Mouse (Mus musculus): ENCODE results near the gene Clmn. TPM values are rescaled to one million over a fixed set of nuclear protein-coding genes. Genes with fewer than 3 reads are reported as not detected.
"Not testable (repeated sequence)": the region's sequence is repeated elsewhere in the genome, so short reads cannot be mapped to it uniquely, and the experiment has no call there.

Clmn gene
- polyA plus RNA-seq, 1 experiment from 2014 or later: 2.9 TPM

GRCm38 (mm10) chr12:104830666-104831435, 34.0 kb downstream of the Clmn start:
- 75% methylated on average over 17 of the region's 17 CpGs for WGBS
- Histone ChIP-seq H3K4me3 (ENCODE audit: low read depth, low read length) (no peak overlapping the region), H3K27ac (ENCODE audit: low read depth, low read length) (no peak overlapping the region)

GRCm38 (mm10) chr12:104830283-104830639, 34.6 kb downstream of the Clmn start:
- ATAC-seq (ENCODE audit: insufficient read depth, low FRiP score, low TSS enrichment): no peak
- no peak overlapping the region for H3K4me2 ChIP-seq (ENCODE audit: low read depth)
- H3K36me3 ChIP-seq (ENCODE audit: control insufficient read depth, insufficient read depth, low read length): no peaks in the 10 kb centered on the region

More at GRCm38 (mm10) chr12:104830666-104831435, 34.0 kb downstream of the Clmn start:
- Histone ChIP-seq H3K27me3 (ENCODE audit: control insufficient read depth, insufficient read depth, low read length) (no peaks in the 10 kb centered on the region), H3K9me3 (ENCODE audit: control insufficient read depth, low read length) (no peaks in the 10 kb centered on the region), H3K9ac (ENCODE audit: low read length) (no peak overlapping the region), H3K4me2 (ENCODE audit: low read depth) (no peak overlapping the region), H3K36me3 (ENCODE audit: control insufficient read depth, insufficient read depth, low read length) (no peaks in the 10 kb centered on the region), H3K4me1 (ENCODE audit: control insufficient read depth, insufficient read depth, low read length) (no peaks in the 10 kb centered on the region)
- no peak for DNase-seq (ENCODE audit: low spot score)
- ATAC-seq (ENCODE audit: insufficient read depth, low FRiP score, low TSS enrichment): no peak

GRCm38 (mm10) chr12:104829596-104830282, 35.1 kb downstream of the Clmn start:
- no peaks in the 10 kb centered on the region for H3K36me3 ChIP-seq (ENCODE audit: control insufficient read depth, insufficient read depth, low read length)
- H3K27ac ChIP-seq (ENCODE audit: low read depth, low read length): no peak overlapping the region
- H3K4me3 ChIP-seq (ENCODE audit: low read depth, low read length): no peak overlapping the region
- no peak overlapping the region for H3K9ac ChIP-seq (ENCODE audit: low read length)
- 39% methylated on average over 6 of the region's 6 CpGs for WGBS
- peak; percentile 33 for DNase-seq (ENCODE audit: low spot score)
- H3K27me3 ChIP-seq (ENCODE audit: control insufficient read depth, insufficient read depth, low read length): no peaks in the 10 kb centered on the region
- no peak for ATAC-seq (ENCODE audit: insufficient read depth, low FRiP score, low TSS enrichment)
- H3K4me2 ChIP-seq (ENCODE audit: low read depth): no peak overlapping the region
- no peaks in the 10 kb centered on the region for H3K9me3 ChIP-seq (ENCODE audit: control insufficient read depth, low read length)
- no peaks in the 10 kb centered on the region for H3K4me1 ChIP-seq (ENCODE audit: control insufficient read depth, insufficient read depth, low read length)

More at GRCm38 (mm10) chr12:104830283-104830639, 34.6 kb downstream of the Clmn start:
- WGBS: 77% methylated on average over 7 of the region's 7 CpGs
- H3K9ac ChIP-seq (ENCODE audit: low read length): no peak overlapping the region
- DNase-seq (ENCODE audit: low spot score): no peak
- no peaks in the 10 kb centered on the region for H3K27me3 ChIP-seq (ENCODE audit: control insufficient read depth, insufficient read depth, low read length)
- no peaks in the 10 kb centered on the region for H3K9me3 ChIP-seq (ENCODE audit: control insufficient read depth, low read length)
- no peak overlapping the region for H3K4me3 ChIP-seq (ENCODE audit: low read depth, low read length)
- no peaks in the 10 kb centered on the region for H3K4me1 ChIP-seq (ENCODE audit: control insufficient read depth, insufficient read depth, low read length)
- no peak overlapping the region for H3K27ac ChIP-seq (ENCODE audit: low read depth, low read length)

GRCm38 (mm10) chr12:104828986-104829385, 35.9 kb downstream of the Clmn start:
- not testable (repeated sequence) for DNase-seq (ENCODE audit: low spot score)
- 89% methylated on average over 4 of the region's 4 CpGs for WGBS

GRCm38 (mm10) chr12:104827721-104828120, 37.2 kb downstream of the Clmn start:
- WGBS: 79% methylated on average over 6 of the region's 6 CpGs
- Histone ChIP-seq H3K9ac (ENCODE audit: low read length) (no peak overlapping the region; the same call in 1 of the 2 replicates), H3K4me1 (ENCODE audit: control insufficient read depth, insufficient read depth, low read length) (no peaks in the 10 kb centered on the region), H3K4me2 (ENCODE audit: low read depth) (no peak overlapping the region), H3K36me3 (ENCODE audit: control insufficient read depth, insufficient read depth, low read length) (no peaks in the 10 kb centered on the region), H3K27ac (ENCODE audit: low read depth, low read length) (no peak overlapping the region), H3K9me3 (ENCODE audit: control insufficient read depth, low read length) (no peaks in the 10 kb centered on the region), H3K4me3 (ENCODE audit: low read depth, low read length) (no peak overlapping the region), H3K27me3 (ENCODE audit: control insufficient read depth, insufficient read depth, low read length) (no peaks in the 10 kb centered on the region)
- ATAC-seq (ENCODE audit: insufficient read depth, low FRiP score, low TSS enrichment) (no peak), DNase-seq (ENCODE audit: low spot score) (no peak)

More at GRCm38 (mm10) chr12:104828986-104829385, 35.9 kb downstream of the Clmn start:
- not testable (repeated sequence) for H3K9ac ChIP-seq (ENCODE audit: low read length); H3K36me3 ChIP-seq (ENCODE audit: control insufficient read depth, insufficient read depth, low read length); H3K4me2 ChIP-seq (ENCODE audit: low read depth); ATAC-seq (ENCODE audit: insufficient read depth, low FRiP score, low TSS enrichment); H3K4me1 ChIP-seq (ENCODE audit: control insufficient read depth, insufficient read depth, low read length); H3K27me3 ChIP-seq (ENCODE audit: control insufficient read depth, insufficient read depth, low read length); H3K4me3 ChIP-seq (ENCODE audit: low read depth, low read length); H3K27ac ChIP-seq (ENCODE audit: low read depth, low read length); H3K9me3 ChIP-seq (ENCODE audit: control insufficient read depth, low read length)

GRCm38 (mm10) chr12:104824907-104825267, 40.0 kb downstream of the Clmn start:
- Histone ChIP-seq H3K27me3 (ENCODE audit: control insufficient read depth, insufficient read depth, low read length) (no peaks in the 10 kb centered on the region), H3K4me3 (ENCODE audit: low read depth, low read length) (no peak overlapping the region), H3K9ac (ENCODE audit: low read length) (no peak overlapping the region), H3K4me1 (ENCODE audit: control insufficient read depth, insufficient read depth, low read length) (no peaks in the 10 kb centered on the region), H3K4me2 (ENCODE audit: low read depth) (no peak overlapping the region), H3K9me3 (ENCODE audit: control insufficient read depth, low read length) (no peaks in the 10 kb centered on the region), H3K36me3 (ENCODE audit: control insufficient read depth, insufficient read depth, low read length) (no peaks in the 10 kb centered on the region), H3K27ac (ENCODE audit: low read depth, low read length) (no peak overlapping the region)
- 79% methylated on average over 6 of the region's 6 CpGs for WGBS
- DNase-seq (ENCODE audit: low spot score) (no peak), ATAC-seq (ENCODE audit: insufficient read depth, low FRiP score, low TSS enrichment) (no peak)

- Histone ChIP-seq H3K9me3 (ENCODE audit: control insufficient read depth, low read length) (no peaks in the 10 kb centered on the region), H3K4me1 (ENCODE audit: control insufficient read depth, insufficient read depth, low read length) (no peaks in the 10 kb centered on the region), H3K36me3 (ENCODE audit: control insufficient read depth, insufficient read depth, low read length) (no peaks in the 10 kb centered on the region), H3K4me3 (ENCODE audit: low read depth, low read length) (no peak overlapping the region), H3K27ac (ENCODE audit: low read depth, low read length) (no peak overlapping the region), H3K4me2 (ENCODE audit: low read depth) (no peak overlapping the region), H3K9ac (ENCODE audit: low read length) (no peak overlapping the region), H3K27me3 (ENCODE audit: control insufficient read depth, insufficient read depth, low read length) (no peaks in the 10 kb centered on the region)
- DNase-seq (ENCODE audit: low spot score) (no peak), ATAC-seq (ENCODE audit: insufficient read depth, low FRiP score, low TSS enrichment) (no peak)
- WGBS: 86% methylated on average over 12 of the region's 12 CpGs
Observed at GRCm38 (mm10) chr12:104824244-104824906, 40.5 kb downstream of the Clmn start.

GRCm38 (mm10) chr12:104823722-104824121, 41.2 kb downstream of the Clmn start:
- H3K4me2 ChIP-seq (ENCODE audit: low read depth): no peak overlapping the region
- WGBS: 94% methylated on average over 7 of the region's 7 CpGs
- H3K36me3 ChIP-seq (ENCODE audit: control insufficient read depth, insufficient read depth, low read length): no peaks in the 10 kb centered on the region
- no peaks in the 10 kb centered on the region for H3K9me3 ChIP-seq (ENCODE audit: control insufficient read depth, low read length)
- no peak overlapping the region for H3K4me3 ChIP-seq (ENCODE audit: low read depth, low read length)
- H3K27ac ChIP-seq (ENCODE audit: low read depth, low read length): no peak overlapping the region
- no peak for DNase-seq (ENCODE audit: low spot score)
- H3K9ac ChIP-seq (ENCODE audit: low read length): no peak overlapping the region
- no peak for ATAC-seq (ENCODE audit: insufficient read depth, low FRiP score, low TSS enrichment)
- H3K4me1 ChIP-seq (ENCODE audit: control insufficient read depth, insufficient read depth, low read length): no peaks in the 10 kb centered on the region
- H3K27me3 ChIP-seq (ENCODE audit: control insufficient read depth, insufficient read depth, low read length): no peaks in the 10 kb centered on the region
